Mouse (Mus musculus): ENCODE measurements around the gene Npffr2. TPM values are rescaled to one million over a fixed set of nuclear protein-coding genes. Genes with fewer than 3 reads are reported as not detected.

Gene Npffr2
- polyA plus RNA-seq (2012; ENCODE audit: low replicate concordance): not detected in 2 replicates

DNA sequence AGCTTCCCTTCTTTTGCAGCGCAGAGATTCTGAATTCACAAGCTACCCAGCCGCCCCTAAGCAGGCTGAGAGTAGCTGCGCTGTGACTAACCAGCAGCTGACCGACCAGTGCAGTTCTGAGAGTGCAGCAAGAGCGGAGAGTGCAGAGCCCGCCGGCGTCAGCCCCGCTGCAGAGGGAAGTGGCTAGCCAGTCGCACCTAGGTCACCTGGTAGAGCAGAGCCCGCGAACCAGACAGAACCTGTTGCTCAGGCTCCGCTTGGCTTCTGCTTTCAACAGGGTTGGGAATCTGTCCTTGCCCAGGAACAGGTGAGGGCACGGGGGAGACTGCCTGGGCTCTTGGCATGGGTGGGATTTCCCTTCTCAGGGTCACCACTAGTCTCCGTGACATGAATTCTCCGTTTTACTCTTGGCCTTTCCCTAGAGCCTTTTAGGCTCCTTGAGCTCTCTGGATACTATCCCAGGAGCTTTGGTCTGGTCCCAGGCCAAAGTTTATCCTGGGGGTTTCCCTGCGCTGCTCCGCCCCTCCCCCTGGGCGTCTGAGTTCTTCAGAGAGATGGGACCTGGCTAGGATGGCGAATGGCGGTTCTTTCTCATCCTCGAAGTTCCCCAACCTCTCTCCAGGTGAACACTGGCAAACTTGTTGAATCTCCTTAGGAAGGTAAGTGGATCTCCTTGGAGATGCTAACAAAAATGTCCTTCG lies at the start of gene Npffr2:
Npffr2 (plus strand) TSS at position 552 of the 701 bp plus-strand sequence.

Other genes with a start within 250 kb of the Npffr2 start
- gene Gc, start 69.5 kb upstream of the Npffr2 start, polyA plus RNA-seq (2012; ENCODE audit: low replicate concordance): not detected in 2 replicates